Mouse (Mus musculus): Measurements from ENCODE around the gene Mkrn1. TPM values are rescaled to one million over a fixed set of nuclear protein-coding genes. Genes with fewer than 3 reads are reported as not detected.

The Mkrn1 gene
- polyA plus RNA-seq, 1 experiment from 2014 or later: 66.8 TPM

DNA sequence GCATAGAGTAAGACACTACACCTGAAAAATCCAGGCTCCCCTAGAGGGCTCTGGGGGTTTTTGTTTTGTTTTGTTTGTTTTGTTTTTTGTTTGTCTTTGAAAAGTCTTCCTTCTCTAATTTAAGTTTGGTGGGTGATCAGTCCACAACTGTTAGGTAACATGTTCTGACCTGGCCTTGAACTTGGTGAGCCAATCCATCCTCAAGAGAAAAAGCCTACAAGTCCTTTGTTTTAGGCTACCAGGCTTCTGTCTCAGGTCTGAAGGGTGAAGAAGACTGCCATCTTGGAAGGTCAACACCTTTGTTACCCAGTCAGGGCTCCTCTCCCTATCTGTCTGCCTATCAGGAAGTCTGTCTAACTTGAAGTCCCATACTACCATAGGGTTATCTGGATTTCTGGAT, 13.4 kb upstream of the Mkrn1 start:
- Histone ChIP-seq H3K4me1 (replicated peaks; ENCODE audit: insufficient read depth, low read length) (no peaks in the 10 kb centered on the region), H3K4me2 (ENCODE audit: low read length) (no peak overlapping the region), H3K27me3 (ENCODE audit: insufficient read depth, low read length) (no peaks in the 10 kb centered on the region), H3K9ac (ENCODE audit: low read depth, low read length) (no peak overlapping the region), H3K36me3 (ENCODE audit: insufficient read depth, low read length) (no peaks in the 10 kb centered on the region), H3K4me3 (replicated peaks; ENCODE audit: low read depth, low read length) (no peak overlapping the region), H3K9me3 (replicated peaks; ENCODE audit: low read length) (no peaks in the 10 kb centered on the region), H3K27ac (no peak overlapping the region)
- ATAC-seq (replicated peaks; ENCODE audit: low FRiP score, low read depth): no peak
- DNase-seq (ENCODE audit: low spot score): no peak
- TF ChIP-seq CTCF (IDR thresholded peaks at IDR 0.05; ENCODE audit: low read depth): no peak

DNA sequence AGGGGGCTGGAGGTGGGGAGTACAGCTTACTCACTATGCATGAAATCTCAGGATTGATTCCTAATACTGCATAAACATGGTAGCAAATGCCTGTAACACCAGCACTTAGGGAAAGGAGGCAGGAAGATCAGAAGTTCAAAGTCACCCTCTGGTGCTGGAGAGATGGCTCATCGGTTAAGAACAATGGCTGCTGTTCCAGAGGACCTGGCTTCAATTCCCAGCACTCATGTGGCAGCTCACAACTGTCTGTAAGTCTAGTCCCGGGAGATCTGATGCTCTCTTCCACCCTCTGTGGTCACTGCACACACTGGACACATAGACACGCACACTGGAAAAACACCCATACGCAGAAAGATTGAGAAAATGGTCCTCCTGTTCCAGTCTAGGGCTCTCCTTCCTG, 12.9 kb upstream of the Mkrn1 start:
- no peak for TF ChIP-seq CTCF (IDR thresholded peaks at IDR 0.05; ENCODE audit: low read depth)
- no peaks in the 10 kb centered on the region for H3K9me3 ChIP-seq (replicated peaks; ENCODE audit: low read length)
- no peaks in the 10 kb centered on the region for H3K4me1 ChIP-seq (replicated peaks; ENCODE audit: insufficient read depth, low read length)
- H3K27ac ChIP-seq: no peak overlapping the region
- no peak overlapping the region for H3K9ac ChIP-seq (ENCODE audit: low read depth, low read length)
- H3K4me2 ChIP-seq (ENCODE audit: low read length): no peak overlapping the region
- H3K27me3 ChIP-seq (ENCODE audit: insufficient read depth, low read length): no peaks in the 10 kb centered on the region
- no peaks in the 10 kb centered on the region for H3K36me3 ChIP-seq (ENCODE audit: insufficient read depth, low read length)
- DNase-seq (ENCODE audit: low spot score): no peak
- H3K4me3 ChIP-seq (replicated peaks; ENCODE audit: low read depth, low read length): no peak overlapping the region
- WGBS: 81% methylated on average over 4 of the region's 4 CpGs
- no peak for ATAC-seq (replicated peaks; ENCODE audit: low FRiP score, low read depth)

DNA sequence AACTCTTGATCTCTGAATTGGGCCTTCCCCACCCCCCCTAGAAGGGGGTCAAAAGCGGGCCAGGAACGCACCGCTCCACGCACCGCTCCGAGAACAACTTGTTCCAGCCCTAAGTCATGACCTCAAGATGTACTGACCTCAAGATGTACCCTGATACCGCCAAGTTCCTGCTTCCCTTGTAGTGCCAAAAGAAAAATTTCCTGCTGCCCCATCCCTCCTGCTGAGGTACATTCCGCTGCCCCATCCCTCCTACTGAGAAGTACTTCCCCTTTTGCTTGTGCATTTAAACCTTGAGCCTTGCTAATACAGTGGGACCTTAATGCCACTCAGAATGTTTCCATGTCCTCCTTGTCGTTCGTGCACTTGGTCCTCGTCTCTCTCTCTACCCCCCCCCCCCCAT, 10.5 kb upstream of the Mkrn1 start:
- Histone ChIP-seq H3K4me2 (ENCODE audit: low read length) (no peak overlapping the region), H3K4me3 (replicated peaks; ENCODE audit: low read depth, low read length) (no peak overlapping the region), H3K27me3 (ENCODE audit: insufficient read depth, low read length) (no peaks in the 10 kb centered on the region), H3K36me3 (ENCODE audit: insufficient read depth, low read length) (no peaks in the 10 kb centered on the region), H3K27ac (no peak overlapping the region), H3K9me3 (replicated peaks; ENCODE audit: low read length) (no peaks in the 10 kb centered on the region), H3K9ac (ENCODE audit: low read depth, low read length) (no peak overlapping the region), H3K4me1 (replicated peaks; ENCODE audit: insufficient read depth, low read length) (no peaks in the 10 kb centered on the region)
- 82% methylated on average over 11 of the region's 11 CpGs for WGBS
- TF ChIP-seq CTCF (IDR thresholded peaks at IDR 0.05; ENCODE audit: low read depth): no peak
- DNase-seq (ENCODE audit: low spot score): no peak
- no peak for ATAC-seq (replicated peaks; ENCODE audit: low FRiP score, low read depth)

DNA sequence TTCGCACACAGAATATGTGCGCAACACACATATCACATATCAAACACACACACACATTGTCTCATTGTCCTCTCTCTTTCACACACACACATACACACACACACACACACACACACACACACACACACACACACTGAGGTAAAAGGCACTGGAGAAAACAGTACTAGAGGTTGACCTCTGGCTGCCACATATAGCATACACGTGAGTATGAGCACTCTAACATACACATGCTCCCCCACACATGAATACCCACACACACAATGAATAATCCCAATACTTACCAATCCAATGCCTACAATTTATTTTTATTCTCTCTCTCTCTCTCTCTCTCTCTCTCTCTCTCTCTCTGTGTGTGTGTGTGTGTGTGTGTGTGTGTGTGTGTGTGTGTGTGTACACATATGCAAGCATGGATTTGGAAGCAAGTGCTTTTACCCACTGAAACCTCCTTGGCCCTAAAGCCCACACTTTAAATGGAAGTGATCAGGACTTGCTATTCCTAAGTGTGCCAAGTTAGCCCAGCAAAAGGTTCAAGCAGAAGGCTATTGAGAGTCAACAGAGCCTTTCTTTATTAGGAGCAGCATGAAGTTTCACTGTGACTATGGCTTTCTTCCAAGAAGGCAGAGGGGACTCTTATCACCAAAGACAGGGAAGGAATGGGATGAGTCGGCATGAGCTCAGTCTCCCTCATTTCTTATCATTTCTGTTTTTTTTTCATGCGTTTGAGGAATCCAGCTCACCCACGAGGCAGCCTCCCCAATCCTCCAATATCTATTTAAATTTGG, 8.9 kb upstream of the Mkrn1 start:
- Histone ChIP-seq H3K9ac (ENCODE audit: low read depth, low read length) (no peak overlapping the region), H3K4me1 (replicated peaks; ENCODE audit: insufficient read depth, low read length) (no peaks in the 10 kb centered on the region), H3K4me2 (ENCODE audit: low read length) (no peak overlapping the region), H3K4me3 (replicated peaks; ENCODE audit: low read depth, low read length) (no peak overlapping the region), H3K9me3 (replicated peaks; ENCODE audit: low read length) (no peaks in the 10 kb centered on the region), H3K27ac (no peak overlapping the region), H3K27me3 (ENCODE audit: insufficient read depth, low read length) (no peaks in the 10 kb centered on the region), H3K36me3 (ENCODE audit: insufficient read depth, low read length) (no peaks in the 10 kb centered on the region)
- DNase-seq (ENCODE audit: low spot score): no peak
- TF ChIP-seq CTCF (IDR thresholded peaks at IDR 0.05; ENCODE audit: low read depth): no peak
- 70% methylated on average over 6 of the region's 6 CpGs for WGBS
- no peak for ATAC-seq (replicated peaks; ENCODE audit: low FRiP score, low read depth)

- Histone ChIP-seq H3K9ac (ENCODE audit: low read depth, low read length) (no peak overlapping the region), H3K27me3 (ENCODE audit: insufficient read depth, low read length) (no peaks in the 10 kb centered on the region), H3K9me3 (replicated peaks; ENCODE audit: low read length) (no peaks in the 10 kb centered on the region), H3K27ac (no peak overlapping the region), H3K4me3 (replicated peaks; ENCODE audit: low read depth, low read length) (no peak overlapping the region), H3K4me2 (ENCODE audit: low read length) (no peak overlapping the region), H3K4me1 (replicated peaks; ENCODE audit: insufficient read depth, low read length) (no peaks in the 10 kb centered on the region), H3K36me3 (ENCODE audit: insufficient read depth, low read length) (no peaks in the 10 kb centered on the region)
- ATAC-seq (replicated peaks; ENCODE audit: low FRiP score, low read depth) (no peak), DNase-seq (ENCODE audit: low spot score) (no peak)
- TF ChIP-seq CTCF (IDR thresholded peaks at IDR 0.05; ENCODE audit: low read depth): no peak
- 74% methylated on average over 4 of the region's 4 CpGs for WGBS
These were observed 7.2 kb upstream of the Mkrn1 start for GRCm38 (mm10) chr6:39427276-39428003.

DNA sequence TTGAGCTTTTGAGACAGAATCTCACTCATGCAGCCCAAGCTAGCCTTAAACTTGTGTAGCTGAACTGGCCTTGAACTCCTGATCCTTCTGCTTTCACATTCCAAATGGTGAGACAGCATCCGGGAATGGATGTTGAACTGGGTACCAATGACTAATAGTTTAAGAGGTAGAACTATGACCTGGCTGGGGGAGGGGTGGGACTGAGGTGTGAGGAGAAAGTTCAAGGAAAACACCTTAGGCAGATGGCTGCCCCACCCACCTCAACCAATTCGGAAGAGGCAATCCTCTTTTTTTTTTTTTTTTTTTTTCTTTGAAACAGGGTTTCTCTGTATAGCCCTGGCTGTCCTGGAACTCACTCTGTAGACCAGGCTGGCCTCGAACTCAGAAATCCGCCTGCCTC, 6.5 kb upstream of the Mkrn1 start:
- H3K4me2 ChIP-seq (ENCODE audit: low read length): no peak overlapping the region
- H3K27me3 ChIP-seq (ENCODE audit: insufficient read depth, low read length): no peaks in the 10 kb centered on the region
- no peak overlapping the region for H3K4me3 ChIP-seq (replicated peaks; ENCODE audit: low read depth, low read length)
- no peaks in the 10 kb centered on the region for H3K9me3 ChIP-seq (replicated peaks; ENCODE audit: low read length)
- ATAC-seq (replicated peaks; ENCODE audit: low FRiP score, low read depth): no peak
- 86% methylated on average over 4 of the region's 4 CpGs for WGBS
- H3K4me1 ChIP-seq (replicated peaks; ENCODE audit: insufficient read depth, low read length): no peaks in the 10 kb centered on the region
- no peak overlapping the region for H3K9ac ChIP-seq (ENCODE audit: low read depth, low read length)
- H3K36me3 ChIP-seq (ENCODE audit: insufficient read depth, low read length): no peaks in the 10 kb centered on the region
- H3K27ac ChIP-seq: no peak overlapping the region
- TF ChIP-seq CTCF (IDR thresholded peaks at IDR 0.05; ENCODE audit: low read depth): no peak
- no peak for DNase-seq (ENCODE audit: low spot score)

Data from kidney, postnatal 0 days (tissue).